Mouse (Mus musculus): Measurements from ENCODE around the gene Kank1.

DNA sequence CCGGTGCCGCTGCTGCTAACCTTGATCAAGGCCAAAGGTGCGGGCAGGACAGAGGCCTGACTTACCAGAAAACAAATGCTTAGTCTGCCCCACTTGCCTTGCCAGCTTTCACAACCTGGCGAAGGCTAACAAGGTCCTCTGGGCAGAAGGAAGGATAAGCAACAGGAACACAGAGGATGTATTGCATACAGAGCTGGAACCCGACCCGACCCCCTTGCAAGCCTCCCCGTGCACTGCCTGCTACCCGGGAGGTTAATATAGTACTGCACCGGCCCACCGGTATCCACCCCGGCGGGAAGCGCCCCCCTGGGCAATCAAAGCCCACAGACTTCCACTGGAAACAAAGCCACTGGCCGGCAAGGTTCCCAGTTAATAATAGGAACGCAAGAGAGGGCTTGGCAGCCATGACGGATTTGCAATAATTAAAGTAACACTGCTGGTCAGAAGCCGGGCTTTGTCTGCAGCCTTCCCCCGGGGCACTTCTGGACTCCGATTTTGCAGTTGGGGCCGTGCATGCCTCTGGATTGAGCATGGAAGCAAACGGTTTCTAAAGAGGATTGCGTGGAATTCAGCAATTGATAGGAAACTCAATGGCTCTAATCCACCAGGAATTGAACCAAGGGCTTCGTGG, 28.9 kb upstream of the Kank1 start:
- TF ChIP-seq GATA1 (IDR thresholded peaks at IDR 0.05; ENCODE audit: low read length) (no peak), TAL1 (IDR thresholded peaks at IDR 0.05; ENCODE audit: low read length) (no peak)
